Mouse (Mus musculus): ENCODE measurements at regions not wholly inside any gene's neighbourhood (a gene's known extent, or its start where the extent isn't known, plus 50 kb on each side); places are given as distances from the start of the nearest gene placed in this dataset.

DNA sequence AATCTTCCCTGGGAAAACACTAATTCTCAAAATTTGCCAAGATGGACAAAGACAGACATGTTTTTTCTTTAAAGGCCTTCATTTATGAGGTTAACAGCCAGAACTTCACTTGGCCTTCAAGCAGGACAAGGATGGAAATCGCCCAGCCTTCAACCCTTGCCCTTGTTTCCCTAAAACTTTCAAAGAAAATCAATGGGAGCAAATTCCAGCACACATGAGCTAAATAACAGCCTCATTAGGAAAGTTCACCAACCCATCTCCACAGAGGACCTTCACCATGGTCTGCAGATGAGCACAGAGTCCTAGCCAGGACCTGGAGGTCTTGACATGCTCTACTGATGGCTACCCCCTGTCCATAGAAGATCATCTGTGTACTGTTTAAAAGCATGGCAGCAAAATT, 271.8 kb downstream of the Ddx10 start:
- no peak overlapping the region for H3K4me3 ChIP-seq (ENCODE audit: insufficient read depth, low read depth, low read length)
- WGBS, result 61% methylated on average over 1 of the region's 1 CpGs
- TF ChIP-seq POLR2A (IDR thresholded peaks at IDR 0.05; ENCODE audit: low read depth, low read length), result no peak
- no peak for TF ChIP-seq CTCF (conservative IDR thresholded peaks at IDR 0.05; ENCODE audit: insufficient read depth, insufficient read length, low read depth, low read length)
- no peak for DNase-seq
- H3K27ac ChIP-seq (ENCODE audit: insufficient read depth, low read depth, low read length), result no peak overlapping the region
- no peaks in the 10 kb centered on the region for H3K36me3 ChIP-seq (ENCODE audit: control insufficient read depth, insufficient read depth, low read length)
- no peaks in the 10 kb centered on the region for H3K4me1 ChIP-seq (ENCODE audit: control insufficient read depth, insufficient read depth, low read length)
- no peaks in the 10 kb centered on the region for H3K27me3 ChIP-seq (replicated peaks; ENCODE audit: control insufficient read depth, insufficient read depth, low read length)

GRCm38 (mm10) chr9:52965631-52966030, 282.2 kb downstream of the Ddx10 start:
- 93% methylated on average over 4 of the region's 4 CpGs for WGBS
- DNase-seq, result no peak
- H3K36me3 ChIP-seq (ENCODE audit: control insufficient read depth, insufficient read depth, low read length), result no peaks in the 10 kb centered on the region
- H3K27me3 ChIP-seq (replicated peaks; ENCODE audit: control insufficient read depth, insufficient read depth, low read length), result no peaks in the 10 kb centered on the region
- TF ChIP-seq POLR2A (IDR thresholded peaks at IDR 0.05; ENCODE audit: low read depth, low read length) (no peak), CTCF (conservative IDR thresholded peaks at IDR 0.05; ENCODE audit: insufficient read depth, insufficient read length, low read depth, low read length) (no peak)
- no peak overlapping the region for H3K4me3 ChIP-seq (ENCODE audit: insufficient read depth, low read depth, low read length)
- H3K27ac ChIP-seq (ENCODE audit: insufficient read depth, low read depth, low read length), result no peak overlapping the region
- H3K4me1 ChIP-seq (ENCODE audit: control insufficient read depth, insufficient read depth, low read length), result no peaks in the 10 kb centered on the region

DNA sequence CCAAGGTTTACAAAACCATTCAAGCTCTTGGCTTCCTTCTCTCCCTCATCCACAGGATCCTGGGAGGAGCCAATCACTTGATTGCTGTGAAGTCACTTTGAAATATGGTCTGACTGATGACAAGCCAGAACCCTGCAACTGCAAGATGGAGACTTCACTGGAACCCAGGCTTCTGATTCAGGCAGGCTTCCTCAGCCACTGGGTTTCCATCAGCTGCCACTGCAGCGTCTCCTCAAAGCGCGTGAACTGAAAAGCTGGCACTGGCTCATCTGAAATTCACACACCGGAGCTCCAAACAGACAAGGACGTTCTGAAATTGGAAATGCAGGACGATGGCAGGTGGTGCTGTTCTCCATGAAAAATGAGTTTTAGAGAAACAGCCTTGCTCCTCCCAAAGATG, 280.1 kb upstream of the AI593442 start:
- Histone ChIP-seq H3K4me3 (ENCODE audit: insufficient read depth, low read depth, low read length) (no peak overlapping the region), H3K27ac (ENCODE audit: insufficient read depth, low read depth, low read length) (no peak overlapping the region), H3K36me3 (ENCODE audit: control insufficient read depth, insufficient read depth, low read length) (no peaks in the 10 kb centered on the region), H3K27me3 (replicated peaks; ENCODE audit: control insufficient read depth, insufficient read depth, low read length) (no peaks in the 10 kb centered on the region), H3K4me1 (ENCODE audit: control insufficient read depth, insufficient read depth, low read length) (no peaks in the 10 kb centered on the region)
- 79% methylated on average over 6 of the region's 6 CpGs for WGBS
- TF ChIP-seq POLR2A (IDR thresholded peaks at IDR 0.05; ENCODE audit: low read depth, low read length), result no peak
- TF ChIP-seq CTCF (conservative IDR thresholded peaks at IDR 0.05; ENCODE audit: insufficient read depth, insufficient read length, low read depth, low read length), result no peak
- DNase-seq, result no peak

DNA sequence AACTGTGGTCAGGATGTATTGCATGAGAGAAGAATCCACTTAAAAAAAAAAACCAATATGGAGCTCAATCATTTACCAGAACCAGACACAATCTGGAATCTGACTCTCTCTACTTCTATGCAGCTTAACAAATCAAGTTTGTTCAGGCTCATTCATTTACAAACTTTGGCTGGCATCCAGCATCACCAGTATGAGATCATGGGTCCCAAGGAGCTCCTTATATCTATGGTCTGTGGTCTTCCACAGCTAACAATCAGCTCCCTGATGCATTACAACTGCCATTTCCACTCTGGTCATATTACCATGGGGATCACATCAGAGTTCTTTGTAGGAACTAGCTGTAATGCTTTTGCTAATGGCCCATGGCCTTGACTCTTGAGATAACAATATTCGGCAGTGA, 277.7 kb upstream of the AI593442 start:
- H3K4me1 ChIP-seq (ENCODE audit: control insufficient read depth, insufficient read depth, low read length), result no peaks in the 10 kb centered on the region
- no peaks in the 10 kb centered on the region for H3K36me3 ChIP-seq (ENCODE audit: control insufficient read depth, insufficient read depth, low read length)
- no peak overlapping the region for H3K27ac ChIP-seq (ENCODE audit: insufficient read depth, low read depth, low read length)
- TF ChIP-seq POLR2A (IDR thresholded peaks at IDR 0.05; ENCODE audit: low read depth, low read length), result no peak
- no peak for TF ChIP-seq CTCF (conservative IDR thresholded peaks at IDR 0.05; ENCODE audit: insufficient read depth, insufficient read length, low read depth, low read length)
- WGBS, result 35% methylated on average over 1 of the region's 1 CpGs
- no peak overlapping the region for H3K4me3 ChIP-seq (ENCODE audit: insufficient read depth, low read depth, low read length)
- DNase-seq, result no peak
- H3K27me3 ChIP-seq (replicated peaks; ENCODE audit: control insufficient read depth, insufficient read depth, low read length), result no peaks in the 10 kb centered on the region

GRCm38 (mm10) chr9:52944081-52944480, 264.5 kb upstream of the AI593442 start:
- H3K36me3 ChIP-seq (ENCODE audit: control insufficient read depth, insufficient read depth, low read length), result no peaks in the 10 kb centered on the region
- no peak overlapping the region for H3K27ac ChIP-seq (ENCODE audit: insufficient read depth, low read depth, low read length)
- peak; percentile 79 for DNase-seq
- no peaks in the 10 kb centered on the region for H3K27me3 ChIP-seq (replicated peaks; ENCODE audit: control insufficient read depth, insufficient read depth, low read length)
- 31% methylated on average over 5 of the region's 5 CpGs for WGBS
- H3K4me1 ChIP-seq (ENCODE audit: control insufficient read depth, insufficient read depth, low read length), result no peaks in the 10 kb centered on the region
- H3K4me3 ChIP-seq (ENCODE audit: insufficient read depth, low read depth, low read length), result no peak overlapping the region
- TF ChIP-seq CTCF (conservative IDR thresholded peaks at IDR 0.05; ENCODE audit: insufficient read depth, insufficient read length, low read depth, low read length) (no peak), POLR2A (IDR thresholded peaks at IDR 0.05; ENCODE audit: low read depth, low read length) (no peak)

DNA sequence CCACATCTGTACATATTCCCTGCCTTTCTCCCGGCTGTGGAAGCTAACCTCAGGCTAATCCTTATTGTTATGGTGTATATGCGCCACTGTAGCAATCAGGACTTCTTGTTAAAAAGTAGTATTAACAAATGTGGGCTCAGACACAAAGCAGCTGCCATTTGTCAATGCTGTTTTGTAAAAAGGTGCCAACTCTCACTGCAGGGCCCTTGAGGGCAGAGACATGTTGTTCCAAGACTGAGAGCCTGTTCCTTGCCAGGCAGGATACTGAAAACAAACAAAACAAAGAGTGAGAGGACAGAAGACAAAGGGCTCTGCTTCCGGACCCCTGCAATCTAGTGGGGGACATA, 262.0 kb upstream of the AI593442 start:
- H3K4me3 ChIP-seq (ENCODE audit: insufficient read depth, low read depth, low read length), result no peak overlapping the region
- no peaks in the 10 kb centered on the region for H3K36me3 ChIP-seq (ENCODE audit: control insufficient read depth, insufficient read depth, low read length)
- H3K4me1 ChIP-seq (ENCODE audit: control insufficient read depth, insufficient read depth, low read length), result no peaks in the 10 kb centered on the region
- TF ChIP-seq POLR2A (IDR thresholded peaks at IDR 0.05; ENCODE audit: low read depth, low read length) (no peak), CTCF (conservative IDR thresholded peaks at IDR 0.05; ENCODE audit: insufficient read depth, insufficient read length, low read depth, low read length) (no peak)
- 69% methylated on average over 3 of the region's 3 CpGs for WGBS
- DNase-seq, result peak; percentile 10
- no peak overlapping the region for H3K27ac ChIP-seq (ENCODE audit: insufficient read depth, low read depth, low read length)
- no peaks in the 10 kb centered on the region for H3K27me3 ChIP-seq (replicated peaks; ENCODE audit: control insufficient read depth, insufficient read depth, low read length)

DNA sequence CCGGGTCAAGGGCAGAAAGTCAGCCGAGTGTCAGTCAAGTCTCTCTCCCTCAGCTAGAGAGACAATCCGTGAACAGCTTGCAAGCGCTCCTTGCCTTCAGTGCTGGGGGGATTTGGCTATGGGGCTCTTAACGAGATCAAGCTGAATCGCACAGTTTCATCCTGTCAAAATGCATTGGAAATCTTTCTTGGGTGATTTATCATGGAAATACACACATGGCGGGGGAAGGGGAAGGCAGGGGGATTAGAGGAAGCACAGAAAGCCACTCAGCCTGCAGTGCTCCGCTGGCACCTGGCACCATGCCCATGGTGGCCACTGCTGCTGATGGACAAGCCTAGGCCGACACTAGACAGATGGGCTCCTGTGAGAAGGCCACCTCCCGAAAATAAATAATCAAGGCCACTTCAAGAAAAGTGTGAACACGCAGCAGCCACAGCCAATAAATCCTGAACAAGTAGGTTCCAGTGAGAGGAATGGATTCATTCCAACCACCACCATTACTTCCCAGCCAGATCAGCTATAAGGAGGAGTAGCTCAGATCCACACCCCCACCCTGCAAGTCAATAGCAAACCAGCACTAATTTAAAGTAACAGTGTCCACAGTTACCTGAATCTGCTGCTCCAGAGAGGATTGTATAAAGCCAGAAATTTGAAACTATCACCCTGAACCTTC, 261.5 kb upstream of the AI593442 start:
- 50% methylated on average over 11 of the region's 11 CpGs for WGBS

More for the DNA sequence above, 261.5 kb upstream of the AI593442 start:
- Histone ChIP-seq H3K27me3 (replicated peaks; ENCODE audit: control insufficient read depth, insufficient read depth, low read length) (no peaks in the 10 kb centered on the region), H3K4me3 (ENCODE audit: insufficient read depth, low read depth, low read length) (no peak overlapping the region), H3K36me3 (ENCODE audit: control insufficient read depth, insufficient read depth, low read length) (no peaks in the 10 kb centered on the region), H3K27ac (ENCODE audit: insufficient read depth, low read depth, low read length) (no peak overlapping the region), H3K4me1 (ENCODE audit: control insufficient read depth, insufficient read depth, low read length) (no peaks in the 10 kb centered on the region)
- peak; percentile 4 for DNase-seq
- no peak for TF ChIP-seq CTCF (conservative IDR thresholded peaks at IDR 0.05; ENCODE audit: insufficient read depth, insufficient read length, low read depth, low read length)
- TF ChIP-seq POLR2A (IDR thresholded peaks at IDR 0.05; ENCODE audit: low read depth, low read length), result no peak
